Mouse (Mus musculus) neural tube, embryonic 12.5 days (tissue): ENCODE measurements around the gene Dcdc2a. TPM values are rescaled to one million over a fixed set of nuclear protein-coding genes. Genes with fewer than 3 reads are reported as not detected.

Experiments
- ATAC-seq: fragments of 200-750 bp; cut with Nextera tagmentation; 2 replicates; pipeline ENCODE4 v1.8.0; 2017; ENCODE audit warnings: low read depth, mild to moderate bottlenecking, moderate TSS enrichment, moderate library complexity; ENCODE audit not compliant: low FRiP score
- H3K27ac ChIP-seq: fragments of 300-500 bp; sonication (generic); 2 replicates; pipeline ENCODE4 v1.5.1; 2016
- H3K27me3 ChIP-seq: fragments of 300-500 bp; sonication (generic); replicated peaks from 2 replicates; pipeline ENCODE4 v1.6.1; 2016; ENCODE audit warnings: mild to moderate bottlenecking
- H3K36me3 ChIP-seq: fragments of 300-500 bp; sonication (generic); 2 replicates; pipeline ENCODE4 v1.6.1; 2016; ENCODE audit warnings: mild to moderate bottlenecking
- H3K4me1 ChIP-seq: fragments of 300-500 bp; sonication (generic); 2 replicates; pipeline ENCODE4 v1.6.1; 2016
- H3K4me2 ChIP-seq: fragments of 300-500 bp; sonication (generic); replicated peaks from 2 replicates; pipeline ENCODE4 v1.6.1; 2016; ENCODE audit warnings: mild to moderate bottlenecking
- H3K4me3 ChIP-seq: fragments of 300-500 bp; sonication (generic); 2 replicates; pipeline ENCODE4 v1.5.1; 2016
- H3K9ac ChIP-seq: fragments of 300-500 bp; sonication (generic); 2 replicates; pipeline ENCODE4 v1.6.1; 2016; ENCODE audit warnings: mild to moderate bottlenecking
- H3K9me3 ChIP-seq: fragments of 300-500 bp; sonication (generic); 2 replicates; pipeline ENCODE4 v1.6.1; 2016; ENCODE audit warnings: mild to moderate bottlenecking
- WGBS: fragments of 180-500 bp; shearing (Covaris S2); methylation state at CpG from one replicate; pipeline ENCODE4 v1.1.7; 2016; 5-methylcytosine and 5-hydroxymethylcytosine counted together
- polyA plus RNA-seq: library from polyadenylated mRNA; unstranded; fragments of >200 nt; fragmentation: Nextera tagmentation; extraction: Ambion mirVana; gene quantifications from 2 replicates; pipeline ENCODE4 v1.2.1, GENCODE M21; 2016

Gene Dcdc2a
- polyA plus RNA-seq, 1 experiment from 2014 or later = 2.9 TPM

DNA sequence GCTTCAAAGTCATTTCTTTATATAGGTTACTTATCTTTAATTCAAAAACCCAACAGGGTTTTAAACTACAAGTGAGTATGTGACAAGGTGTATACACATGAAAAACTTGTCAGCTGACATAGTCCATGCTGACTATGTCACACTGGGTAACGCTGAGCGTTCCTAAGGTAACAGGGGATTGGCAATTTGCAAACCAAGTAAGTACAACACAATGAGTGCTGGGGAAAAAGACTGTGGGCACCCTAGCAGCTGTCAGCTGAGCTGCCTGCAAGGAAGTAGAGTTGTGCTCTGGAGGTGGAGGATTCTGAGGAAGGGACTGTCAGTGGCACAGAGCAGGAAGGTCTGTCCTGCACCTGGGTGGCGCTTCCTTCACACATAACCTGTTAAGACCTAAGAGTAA, 43.7 kb downstream of the Dcdc2a start:
- no peaks in the 10 kb centered on the region for H3K36me3 ChIP-seq
- no peak overlapping the region for H3K27ac ChIP-seq
- H3K27me3 ChIP-seq = no peaks in the 10 kb centered on the region
- H3K4me1 ChIP-seq = no peaks in the 10 kb centered on the region
- 80% methylated on average over 3 of the region's 3 CpGs for WGBS
- no peak overlapping the region for H3K4me2 ChIP-seq
- no peak overlapping the region for H3K9ac ChIP-seq
- no peak for ATAC-seq
- no peak overlapping the region for H3K4me3 ChIP-seq
- H3K9me3 ChIP-seq = no peaks in the 10 kb centered on the region

DNA sequence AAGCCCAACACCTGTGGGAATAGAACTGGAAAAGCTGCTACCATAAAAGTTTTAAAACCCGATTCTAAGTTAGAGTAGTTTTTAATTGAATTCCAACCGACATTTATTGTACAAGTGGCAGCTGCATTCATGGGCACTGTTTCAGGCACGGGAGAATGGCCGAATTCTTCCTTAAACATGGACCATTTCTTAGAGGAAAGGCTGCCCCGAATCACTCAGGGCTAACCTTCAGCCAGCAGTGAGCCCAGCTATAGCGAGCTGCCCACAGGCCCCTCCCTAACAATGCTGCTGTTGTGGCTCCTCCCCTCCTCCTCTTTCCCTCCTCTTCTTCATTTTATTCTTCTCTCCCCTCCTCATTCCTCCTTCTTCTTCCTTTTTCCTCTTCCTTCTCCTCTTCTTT, 44.8 kb downstream of the Dcdc2a start:
- H3K4me2 ChIP-seq = no peak overlapping the region
- H3K9me3 ChIP-seq = no peaks in the 10 kb centered on the region
- H3K9ac ChIP-seq = no peak overlapping the region
- no peaks in the 10 kb centered on the region for H3K4me1 ChIP-seq
- no peak overlapping the region for H3K27ac ChIP-seq
- no peak for ATAC-seq
- WGBS = 83% methylated on average over 6 of the region's 6 CpGs
- H3K27me3 ChIP-seq = no peaks in the 10 kb centered on the region
- no peak overlapping the region for H3K4me3 ChIP-seq
- H3K36me3 ChIP-seq = no peaks in the 10 kb centered on the region

DNA sequence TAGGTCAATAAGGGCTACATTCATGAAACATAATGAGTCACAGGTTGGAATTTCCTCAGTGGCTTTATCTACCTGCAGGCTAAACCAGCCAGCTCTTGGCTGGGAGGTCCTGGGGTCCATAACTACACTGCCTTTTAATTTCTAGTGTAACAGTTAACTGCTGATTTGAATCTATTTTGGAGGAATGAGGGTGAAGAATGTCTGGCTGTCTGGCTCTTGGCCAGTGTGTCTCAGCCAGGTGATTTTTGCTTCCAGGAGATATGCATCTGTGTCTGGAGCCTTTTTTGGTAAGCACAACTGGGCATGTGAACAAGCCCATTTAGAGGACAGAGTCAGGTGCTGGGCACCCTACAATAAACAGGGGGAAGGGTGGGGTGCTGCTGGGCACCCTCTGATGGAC, 49.9 kb downstream of the Dcdc2a start:
- no peaks in the 10 kb centered on the region for H3K9me3 ChIP-seq
- H3K4me3 ChIP-seq = no peak overlapping the region
- no peak overlapping the region for H3K9ac ChIP-seq
- H3K27me3 ChIP-seq = no peaks in the 10 kb centered on the region
- H3K27ac ChIP-seq = no peak overlapping the region
- no peaks in the 10 kb centered on the region for H3K4me1 ChIP-seq
- H3K4me2 ChIP-seq = no peak overlapping the region
- ATAC-seq = no peak
- H3K36me3 ChIP-seq = no peaks in the 10 kb centered on the region

DNA sequence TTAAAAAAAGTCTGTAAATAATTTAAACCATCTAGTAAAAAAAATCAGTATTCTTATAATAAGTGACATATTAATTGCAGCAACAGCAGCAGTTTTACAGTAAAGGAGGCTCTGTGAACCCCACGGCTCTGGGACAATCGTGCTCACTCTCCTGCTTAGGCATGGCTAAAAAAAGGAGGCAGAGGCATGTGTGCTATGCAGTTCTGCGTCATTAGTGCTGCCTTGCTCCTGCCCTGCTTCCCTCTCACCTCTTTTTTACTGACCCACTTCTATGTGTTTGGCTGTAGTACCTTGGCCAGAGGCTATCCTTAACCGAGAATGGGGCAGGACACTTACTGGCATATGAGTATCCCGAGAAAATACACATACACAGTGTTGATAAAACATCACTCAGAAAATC, 50.9 kb downstream of the Dcdc2a start:
- no peak overlapping the region for H3K27ac ChIP-seq
- no peaks in the 10 kb centered on the region for H3K9me3 ChIP-seq
- H3K36me3 ChIP-seq = no peaks in the 10 kb centered on the region
- WGBS = 90% methylated on average over 5 of the region's 5 CpGs
- ATAC-seq = no peak
- no peak overlapping the region for H3K9ac ChIP-seq
- H3K4me3 ChIP-seq = no peak overlapping the region
- no peak overlapping the region for H3K4me2 ChIP-seq
- no peaks in the 10 kb centered on the region for H3K4me1 ChIP-seq
- no peaks in the 10 kb centered on the region for H3K27me3 ChIP-seq

DNA sequence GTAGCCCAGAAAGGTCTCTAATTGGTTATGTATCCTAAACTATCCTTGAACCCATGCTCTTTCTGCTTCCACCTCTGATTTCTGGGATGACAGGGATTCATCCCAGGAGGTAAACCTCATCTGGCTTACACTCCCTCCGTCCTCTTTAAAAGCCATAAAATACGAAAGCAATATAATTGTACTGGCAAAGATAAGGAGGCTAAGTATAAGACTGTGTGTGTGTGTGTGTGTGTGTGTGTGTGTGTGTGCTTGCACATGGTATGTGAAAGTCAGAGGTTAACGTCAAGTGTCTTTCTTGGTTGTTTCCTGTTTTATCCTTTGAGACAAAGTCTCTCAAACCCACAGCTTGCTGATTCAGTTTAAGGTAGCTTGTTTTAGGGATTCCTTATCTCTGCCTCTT, 52.5 kb downstream of the Dcdc2a start:
- H3K4me3 ChIP-seq = no peak overlapping the region
- no peaks in the 10 kb centered on the region for H3K4me1 ChIP-seq
- no peak for ATAC-seq
- no peak overlapping the region for H3K4me2 ChIP-seq
- no peaks in the 10 kb centered on the region for H3K9me3 ChIP-seq
- no peak overlapping the region for H3K27ac ChIP-seq
- WGBS = 82% methylated on average over 3 of the region's 3 CpGs
- no peaks in the 10 kb centered on the region for H3K27me3 ChIP-seq
- no peak overlapping the region for H3K9ac ChIP-seq
- H3K36me3 ChIP-seq = no peaks in the 10 kb centered on the region

DNA sequence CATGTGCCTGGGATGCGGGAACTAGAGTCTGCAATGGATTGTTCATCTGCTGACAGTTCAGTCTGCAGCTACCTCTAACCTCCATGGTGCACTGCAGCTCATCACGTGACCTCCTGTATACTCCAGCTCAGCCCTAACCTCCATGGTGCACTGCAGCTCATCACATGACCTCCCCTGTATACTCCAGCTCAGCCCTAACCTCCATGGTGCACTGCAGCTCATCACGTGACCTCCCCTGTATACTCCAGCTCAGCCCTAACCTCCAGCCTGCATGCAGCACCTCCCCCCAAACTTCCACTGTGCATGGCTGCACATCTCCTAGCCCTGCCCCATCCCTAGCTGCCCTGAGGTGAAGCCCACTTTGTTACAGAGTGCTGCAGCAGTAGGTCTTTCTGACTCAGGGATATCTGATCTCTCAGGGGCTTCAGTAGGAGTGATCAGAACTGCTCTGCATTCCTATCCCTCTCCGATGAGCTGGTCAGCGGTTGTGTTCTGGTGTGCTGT, 54.8 kb downstream of the Dcdc2a start:
- Histone ChIP-seq H3K27me3 (no peaks in the 10 kb centered on the region), H3K4me2 (no peak overlapping the region), H3K4me1 (no peaks in the 10 kb centered on the region), H3K9me3 (no peaks in the 10 kb centered on the region), H3K27ac (no peak overlapping the region), H3K4me3 (no peak overlapping the region), H3K9ac (no peak overlapping the region), H3K36me3 (no peaks in the 10 kb centered on the region)
- WGBS = 84% methylated on average over 5 of the region's 5 CpGs
- ATAC-seq = no peak

DNA sequence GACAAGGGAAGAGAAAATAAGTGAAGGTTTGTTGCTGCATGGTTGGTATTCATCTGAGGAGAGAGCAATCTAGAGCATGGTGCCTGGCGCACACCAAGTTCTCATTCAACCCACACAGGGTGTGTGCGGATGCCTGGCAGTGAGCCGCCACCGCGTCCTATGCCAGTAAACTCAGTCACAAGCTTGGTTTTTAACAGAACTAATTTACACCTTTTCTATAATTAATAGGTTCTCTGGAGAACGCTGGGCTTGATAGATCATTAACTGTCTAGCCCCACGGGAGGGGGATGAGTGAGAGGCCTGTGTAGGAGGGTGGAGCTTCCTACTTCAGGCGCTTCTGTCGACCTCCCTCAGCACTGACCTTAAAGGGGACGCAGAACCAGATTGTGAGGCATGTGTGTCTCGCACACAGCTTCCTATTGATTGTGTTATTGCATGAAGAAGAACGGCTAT, 59.7 kb downstream of the Dcdc2a start:
- H3K9me3 ChIP-seq = no peaks in the 10 kb centered on the region
- no peaks in the 10 kb centered on the region for H3K27me3 ChIP-seq
- ATAC-seq = peak; percentile 88
- no peak overlapping the region for H3K27ac ChIP-seq
- 30% methylated on average over 12 of the region's 12 CpGs for WGBS
- no peaks in the 10 kb centered on the region for H3K4me1 ChIP-seq
- H3K9ac ChIP-seq = peak overlapping the region; percentile 36
- no peaks in the 10 kb centered on the region for H3K36me3 ChIP-seq
- peak overlapping the region; percentile 62 for H3K4me2 ChIP-seq
- peak overlapping the region; percentile 25 for H3K4me3 ChIP-seq

DNA sequence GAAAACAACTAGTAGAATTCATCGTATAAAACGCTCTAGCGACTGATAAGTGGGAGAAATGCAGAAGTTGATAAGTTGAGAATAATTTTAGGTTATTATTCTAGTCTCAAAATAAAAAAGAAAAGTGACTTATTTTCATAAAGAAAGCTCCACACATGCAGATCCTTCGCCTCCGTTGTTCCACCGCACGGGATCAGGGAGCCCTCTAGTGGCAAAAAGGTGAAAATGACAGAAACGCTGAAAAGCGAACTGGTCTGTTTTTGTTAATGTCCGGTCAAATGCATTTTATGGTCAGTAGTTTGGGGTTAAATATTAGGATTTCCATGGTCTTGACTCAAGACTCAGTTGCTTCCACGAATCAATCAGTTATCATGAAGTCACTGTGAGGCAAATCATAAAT, 60.2 kb downstream of the Dcdc2a start:
- ATAC-seq = peak; percentile 42; the same call in 1 of the 2 replicates
- H3K4me1 ChIP-seq = no peaks in the 10 kb centered on the region
- peak overlapping the region; percentile 36 for H3K9ac ChIP-seq
- no peak overlapping the region for H3K27ac ChIP-seq
- H3K4me3 ChIP-seq = peak overlapping the region; percentile 25; the same call in 1 of the 2 replicates
- H3K9me3 ChIP-seq = no peaks in the 10 kb centered on the region
- H3K36me3 ChIP-seq = no peaks in the 10 kb centered on the region
- H3K27me3 ChIP-seq = no peaks in the 10 kb centered on the region
- H3K4me2 ChIP-seq = peak overlapping the region; percentile 62
- 2% methylated on average over 11 of the region's 11 CpGs for WGBS

DNA sequence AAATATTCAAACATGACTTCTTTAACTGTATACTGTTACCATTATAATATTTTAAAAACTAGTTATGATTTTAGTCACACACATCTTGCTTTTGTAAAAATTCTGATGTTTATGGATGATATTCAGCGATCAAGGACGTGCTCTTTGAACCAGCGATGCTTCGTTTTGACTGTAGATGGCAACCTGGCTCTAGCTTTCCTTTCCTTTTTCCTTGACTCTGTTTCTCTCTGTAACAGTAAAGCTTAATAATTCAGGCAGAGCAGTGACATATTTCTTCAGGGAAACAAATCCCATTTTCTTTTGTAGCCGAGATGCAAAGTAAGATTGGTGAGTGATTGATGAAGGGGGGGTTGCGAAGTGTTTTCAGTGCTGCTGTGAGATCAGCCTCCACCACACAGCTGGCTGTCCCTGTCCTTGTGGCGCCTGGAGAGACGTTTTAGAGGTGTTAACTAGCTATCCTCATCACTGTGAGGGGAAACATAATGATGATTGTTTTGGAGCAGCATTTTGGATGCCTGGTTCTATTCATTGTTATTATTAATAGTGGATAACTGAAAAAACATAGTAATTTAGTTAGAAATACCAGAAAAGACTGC, 67.0 kb downstream of the Dcdc2a start:
- H3K27ac ChIP-seq = no peak overlapping the region
- 64% methylated on average over 8 of the region's 8 CpGs for WGBS

DNA sequence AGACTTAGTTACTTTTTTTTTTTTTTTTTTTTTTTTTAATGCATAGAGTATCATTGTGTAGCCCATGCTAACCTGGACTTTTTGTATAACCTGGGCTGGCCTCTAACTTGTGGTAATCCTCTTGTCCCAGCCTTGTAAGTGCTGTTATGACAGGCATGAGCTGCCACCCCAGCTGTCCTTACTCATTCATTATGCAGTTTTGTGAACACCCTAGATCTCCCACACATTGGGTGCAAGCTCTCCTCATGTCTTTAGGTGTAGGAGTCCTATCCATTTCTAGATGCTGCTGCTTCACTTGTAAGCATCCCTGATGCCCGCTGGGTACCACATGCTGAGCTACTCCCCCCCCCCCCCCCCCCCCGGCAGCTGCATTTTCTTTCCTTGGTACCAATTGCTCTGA, 71.4 kb downstream of the Dcdc2a start:
- Histone ChIP-seq H3K27ac (no peak overlapping the region), H3K4me3 (no peak overlapping the region)
- ATAC-seq = no peak

More for the DNA sequence above, 67.0 kb downstream of the Dcdc2a start:
- Histone ChIP-seq H3K9me3 (no peaks in the 10 kb centered on the region), H3K27me3 (no peaks in the 10 kb centered on the region), H3K9ac (no peak overlapping the region), H3K36me3 (no peaks in the 10 kb centered on the region), H3K4me1 (no peaks in the 10 kb centered on the region), H3K4me2 (no peak overlapping the region), H3K4me3 (no peak overlapping the region)
- ATAC-seq = no peak

DNA sequence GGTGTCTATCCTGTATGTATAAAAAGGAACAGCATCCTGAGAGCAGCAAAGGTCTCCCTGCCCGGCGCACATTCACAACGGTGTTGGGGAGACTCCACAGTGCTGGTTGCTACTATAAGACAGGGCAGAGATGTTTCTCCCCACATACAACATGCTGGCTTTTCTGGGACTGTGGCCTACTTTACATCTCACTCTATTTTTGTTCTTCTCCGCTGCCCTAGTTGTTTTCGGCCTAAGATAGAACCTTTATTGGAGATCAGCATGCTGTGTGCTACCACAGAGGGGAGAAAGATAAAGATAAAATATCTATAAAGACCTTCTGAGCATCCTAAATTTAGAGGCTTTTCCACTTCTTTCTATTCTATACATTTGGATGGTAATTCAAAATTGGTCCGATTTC, 72.0 kb downstream of the Dcdc2a start:
- ATAC-seq = no peak
- Histone ChIP-seq H3K9me3 (no peaks in the 10 kb centered on the region), H3K27me3 (no peaks in the 10 kb centered on the region), H3K4me2 (no peak overlapping the region), H3K27ac (no peak overlapping the region), H3K9ac (no peak overlapping the region), H3K4me1 (no peaks in the 10 kb centered on the region), H3K4me3 (no peak overlapping the region), H3K36me3 (no peaks in the 10 kb centered on the region)
- 92% methylated on average over 6 of the region's 6 CpGs for WGBS

More for the DNA sequence above, 71.4 kb downstream of the Dcdc2a start:
- no peak overlapping the region for H3K4me2 ChIP-seq
- H3K9ac ChIP-seq = no peak overlapping the region
- WGBS = 74% methylated on average over 2 of the region's 2 CpGs
- no peaks in the 10 kb centered on the region for H3K27me3 ChIP-seq
- no peaks in the 10 kb centered on the region for H3K36me3 ChIP-seq
- no peaks in the 10 kb centered on the region for H3K9me3 ChIP-seq
- no peaks in the 10 kb centered on the region for H3K4me1 ChIP-seq

DNA sequence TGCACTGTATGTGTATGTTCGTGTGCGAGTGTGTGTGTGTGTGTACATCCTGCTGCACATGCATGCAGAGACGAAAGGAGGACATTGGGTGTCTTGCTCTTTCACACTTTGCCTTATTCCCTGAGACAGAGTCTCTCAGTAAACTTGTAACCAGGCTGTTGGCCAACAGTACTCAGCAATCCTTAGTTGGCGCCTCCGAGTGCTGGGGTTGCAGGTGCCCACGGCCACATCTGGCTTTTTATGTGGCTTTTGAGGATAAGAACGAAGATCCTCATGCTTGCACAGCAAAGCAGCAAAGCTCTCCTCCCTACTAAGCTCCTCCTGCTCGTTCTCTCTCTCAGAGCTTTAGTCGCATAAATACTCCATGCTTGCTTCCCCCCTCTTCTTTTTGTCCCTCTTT, 73.0 kb downstream of the Dcdc2a start:
- no peaks in the 10 kb centered on the region for H3K36me3 ChIP-seq
- no peak overlapping the region for H3K27ac ChIP-seq
- H3K4me2 ChIP-seq = no peak overlapping the region
- no peak for ATAC-seq
- H3K4me3 ChIP-seq = no peak overlapping the region
- no peak overlapping the region for H3K9ac ChIP-seq
- no peaks in the 10 kb centered on the region for H3K4me1 ChIP-seq
- no peaks in the 10 kb centered on the region for H3K9me3 ChIP-seq
- no peaks in the 10 kb centered on the region for H3K27me3 ChIP-seq
- WGBS = 83% methylated on average over 9 of the region's 9 CpGs

DNA sequence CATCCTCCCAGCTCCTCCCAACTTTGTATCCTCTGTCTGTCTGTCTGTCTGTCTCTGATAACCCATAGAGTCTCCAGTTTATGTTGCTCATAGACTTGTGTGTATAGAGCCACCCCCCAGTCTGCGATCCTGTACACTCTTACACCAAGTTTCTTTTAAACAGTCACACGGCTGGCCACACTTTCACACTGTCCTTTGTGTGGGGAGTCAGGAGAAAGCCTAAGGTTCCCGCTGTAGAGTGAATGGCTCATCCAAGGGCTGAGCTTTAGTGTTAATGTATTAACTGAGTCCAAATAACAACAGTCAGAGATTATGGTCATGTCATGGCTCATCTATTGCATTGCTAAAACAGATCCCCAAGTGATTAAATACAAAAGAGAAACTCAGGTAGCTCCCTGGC, 87.3 kb downstream of the Dcdc2a start:
- Histone ChIP-seq H3K9me3 (no peaks in the 10 kb centered on the region), H3K27me3 (no peaks in the 10 kb centered on the region), H3K4me2 (no peak overlapping the region), H3K36me3 (no peaks in the 10 kb centered on the region), H3K4me3 (no peak overlapping the region), H3K9ac (no peak overlapping the region), H3K4me1 (no peaks in the 10 kb centered on the region), H3K27ac (no peak overlapping the region)
- 85% methylated on average over 3 of the region's 3 CpGs for WGBS
- no peak for ATAC-seq
